In genomic region chr7:29288942-29289638, GRCm38 (mm10) we compare ENCODE assay signal across 8 mouse cellular contexts. TPM values are rescaled to one million over a fixed set of nuclear protein-coding genes. Genes with fewer than 3 reads are reported as not detected.
DNase-seq lines count a peak whose midpoint lies in the region; ATAC-seq and TF ChIP-seq lines count a peak whose summit lies in the region.

TSS of gene Ppp1r14a (plus strand) at chr7:29289308.

- peak within 1 kb of the TSS; percentile 68 to 95 for H3K4me3 ChIP-seq in MEL (ENCODE audit: control insufficient read depth in 1 of 2, insufficient read depth in 1 of 2, low read depth in 2 of 2, low read length in 2 of 2)
- peak within 1 kb of the TSS; percentile 57 for H3K4me3 ChIP-seq in forebrain, embryonic 15.5 days
- H3K4me3 ChIP-seq in left cerebral cortex, adult 2 months = peak within 1 kb of the TSS; percentile 43
- peak within 1 kb of the TSS; percentile 91 for H3K4me3 ChIP-seq in megakaryocyte, embryonic 14.5 days (replicated peaks)

- intact Hi-C loops in left cerebral cortex, adult 2 months (cut with DNase I) = loop anchor here (5.0 kb wide), 1 partner anchor 233 kb away; no protein-coding TSS in a partner anchor

- no peaks in the 10 kb centered on the region for H3K27me3 ChIP-seq in MEL (ENCODE audit: control insufficient read depth in 1 of 2, insufficient read depth in 2 of 2, low read length in 2 of 2)
- H3K27me3 ChIP-seq in forebrain, embryonic 15.5 days = no peaks in the 10 kb centered on the region
- peaks cover 57% of the 10 kb centered on the region for H3K27me3 ChIP-seq in megakaryocyte, embryonic 14.5 days (replicated peaks)

- ATAC-seq in forebrain, embryonic 15.5 days (replicated peaks) = no peak
- peak; percentile 57 to 76; a peak in 2 of 4 replicates for ATAC-seq in hematopoietic stem cell, adult 5-6 weeks (replicated peaks in 1 of 2; ENCODE audit: insufficient read depth in 1 of 2, low FRiP score in 2 of 2, low TSS enrichment in 1 of 2, low read depth in 1 of 2, poor library complexity in 2 of 2, severe bottlenecking in 2 of 2)

- H3K9ac ChIP-seq in MEL (ENCODE audit: control insufficient read depth, low read depth, low read length, poor library complexity, severe bottlenecking) = peak within 1 kb of the TSS; percentile 70
- peak within 1 kb of the TSS; percentile 55 for H3K9ac ChIP-seq in forebrain, embryonic 15.5 days (replicated peaks)

- no peak for TF ChIP-seq EP300 in MEL (IDR thresholded peaks at IDR 0.05; ENCODE audit: low read depth in 1 of 2, low read length in 2 of 2)

- TF ChIP-seq POLR2A in MEL (IDR thresholded peaks at IDR 0.05; ENCODE audit: control insufficient read depth in 1 of 2, insufficient read depth in 1 of 2, low read depth in 1 of 2, low read length in 2 of 2, poor library complexity in 1 of 2) = peak; percentile 21 to 59; a peak in 2 of 4 replicates

- TF ChIP-seq CTCF in MEL (IDR thresholded peaks at IDR 0.05 in 2 of 3, conservative IDR thresholded peaks at IDR 0.05 in 1 of 3; ENCODE audit: control insufficient read depth in 1 of 3, insufficient read depth in 1 of 3, low read depth in 2 of 3, low read length in 3 of 3, poor library complexity in 1 of 3, severe bottlenecking in 1 of 3) = peak; percentile 77 to 91 (median 79)
- TF ChIP-seq CTCF in left cerebral cortex, adult 2 months (IDR thresholded peaks at IDR 0.05) = peak; percentile 86

- H3K4me2 ChIP-seq in forebrain, embryonic 15.5 days (replicated peaks) = peak within 1 kb of the TSS; percentile 94

- no peaks in the 10 kb centered on the region for H3K9me3 ChIP-seq in MEL (replicated peaks; ENCODE audit: insufficient read depth, low read length)
- no peaks in the 10 kb centered on the region for H3K9me3 ChIP-seq in forebrain, embryonic 15.5 days
- peaks cover 7% of the 10 kb centered on the region; the same call in 1 of the 2 replicates for H3K9me3 ChIP-seq in megakaryocyte, embryonic 14.5 days

- H3K36me3 ChIP-seq in MEL (ENCODE audit: control insufficient read depth in 1 of 2, insufficient read depth in 2 of 2, low read length in 2 of 2) = peaks cover 0 to 8% of the 10 kb centered on the region in 2 experiments; a peak in 2 of 4 replicates
- H3K36me3 ChIP-seq in forebrain, embryonic 15.5 days = no peaks in the 10 kb centered on the region
- H3K36me3 ChIP-seq in megakaryocyte, embryonic 14.5 days (replicated peaks; ENCODE audit: low read length) = no peaks in the 10 kb centered on the region

- H3K4me1 ChIP-seq in MEL (ENCODE audit: control insufficient read depth in 1 of 2, insufficient read depth in 2 of 2, low read length in 2 of 2) = peaks cover 14 to 21% of the 10 kb centered on the region in 2 experiments
- H3K4me1 ChIP-seq in forebrain, embryonic 15.5 days = peaks cover 42% of the 10 kb centered on the region
- peaks cover 65% of the 10 kb centered on the region for H3K4me1 ChIP-seq in megakaryocyte, embryonic 14.5 days

- H3K27ac ChIP-seq in MEL (ENCODE audit: control insufficient read depth, low read depth, low read length) = no peak within 1 kb of the TSS
- no peak within 1 kb of the TSS for H3K27ac ChIP-seq in forebrain, embryonic 15.5 days (replicated peaks)
- peak within 1 kb of the TSS; percentile 72; the same call in 1 of the 2 replicates for H3K27ac ChIP-seq in left cerebral cortex, adult 2 months

- H3K79me2 ChIP-seq in MEL (ENCODE audit: control insufficient read depth, insufficient read depth, low read length, poor library complexity) = no peaks in the 10 kb centered on the region

- TF ChIP-seq RAD21 in MEL (IDR thresholded peaks at IDR 0.05; ENCODE audit: low read depth, low read length) = peak; percentile 30

- 1% methylated on average over 55 of the region's 59 CpGs for WGBS in forebrain, embryonic 15.5 days

- DNase-seq in MEL (ENCODE audit: low read depth, low spot score) = peak; percentile 81
- DNase-seq in cerebellum, adult 11-12 months = peak; percentile 68
- peak; percentile 56 to 60 for DNase-seq in left cerebral cortex, adult 2 months (ENCODE audit: extremely low spot score in 1 of 2, low spot score in 2 of 2)
- DNase-seq in spleen, adult 12 weeks (ENCODE audit: low spot score) = peak; percentile 40
- no peak for DNase-seq in adipocyte (ENCODE audit: low spot score)

TF ChIP-seq in MEL, 35 proteins besides CTCF, POLR2A, EP300 and RAD21:
- peak; percentile 31; the same call in 1 of the 2 replicates for TF ChIP-seq NRF1 (IDR thresholded peaks at IDR 0.05; ENCODE audit: insufficient read depth, low read depth, low read length, poor library complexity, severe bottlenecking)
- 0 out of 2 replicates have a peak, but pooled peaks have one; percentile 42 for TF ChIP-seq ZMIZ1 (IDR thresholded peaks at IDR 0.05; ENCODE audit: low read depth, low read length)
- no peak for TF ChIP-seq ZNF384 (IDR thresholded peaks at IDR 0.05; ENCODE audit: low read depth, low read length)
- no peak for TF ChIP-seq MYC (IDR thresholded peaks at IDR 0.05; ENCODE audit: low read depth, low read length)
- peak; percentile 70 for TF ChIP-seq SIN3A (IDR thresholded peaks at IDR 0.05; ENCODE audit: low read length)
- TF ChIP-seq MXI1 (IDR thresholded peaks at IDR 0.05; ENCODE audit: low read depth, low read length) = peak; percentile 47; the same call in 1 of the 2 replicates
- peak; percentile 42 for TF ChIP-seq NELFE (IDR thresholded peaks at IDR 0.05; ENCODE audit: low read depth, low read length)
- TF ChIP-seq HCFC1 (IDR thresholded peaks at IDR 0.05; ENCODE audit: low read depth, low read length) = peak; percentile 43; the same call in 1 of the 2 replicates
- 0 out of 2 replicates have a peak, but pooled peaks have one; percentile 30 for TF ChIP-seq BHLHE40 (IDR thresholded peaks at IDR 0.05; ENCODE audit: borderline replicate concordance, low read depth, low read length)
- TF ChIP-seq ETS1 (IDR thresholded peaks at IDR 0.05; ENCODE audit: low read depth, low read length) = no peak
- TF ChIP-seq SMC3 (IDR thresholded peaks at IDR 0.05; ENCODE audit: low read depth, low read length) = peak; percentile 71
- TF ChIP-seq RCOR1 (IDR thresholded peaks at IDR 0.05; ENCODE audit: low read depth, low read length) = no peak
- TF ChIP-seq MAZ (IDR thresholded peaks at IDR 0.05; ENCODE audit: low read depth, low read length) = peak; percentile 75; the same call in 1 of the 2 replicates
- TF ChIP-seq ZC3H11A (IDR thresholded peaks at IDR 0.05; ENCODE audit: low read depth, low read length) = peak; percentile 36; the same call in 1 of the 2 replicates
- TF ChIP-seq POLR2AphosphoS5 (IDR thresholded peaks at IDR 0.05; ENCODE audit: borderline replicate concordance, low read depth, low read length) = no peak
- no peak for TF ChIP-seq GATA1 (IDR thresholded peaks at IDR 0.05; ENCODE audit: low read depth, low read length)
- 0 out of 2 replicates have a peak, but pooled peaks have one; percentile 8 for TF ChIP-seq ELF1 (IDR thresholded peaks at IDR 0.05; ENCODE audit: low read depth, low read length)
- 0 out of 2 replicates have a peak, but pooled peaks have one; percentile 6 for TF ChIP-seq TCF12 (IDR thresholded peaks at IDR 0.05; ENCODE audit: low read depth, low read length)
- no peak for TF ChIP-seq USF1 (IDR thresholded peaks at IDR 0.05; ENCODE audit: low read depth, low read length)

RNA-seq across cellular contexts. Expression of gene Ppp1r14a, which starts in this region (rescaled TPM):
- total RNA-seq in MEL (2012; rRNA removed) = 3.8 and 3.9 TPM in 2 replicates
- polyA plus RNA-seq in MEL (2012; ENCODE audit: insufficient read depth in 1 of 2, insufficient read length in 2 of 2, low read depth in 1 of 2, low replicate concordance in 2 of 2, missing spikeins in 1 of 2) = 1 to 10 TPM in 1 of 2 experiments, not detected in 1; 7.1 TPM
- polyA plus RNA-seq in forebrain, embryonic 15.5 days (2015; fragmentation: Nextera tagmentation; extraction: Ambion mirVana) = 6.5 and 8.7 TPM in 2 replicates
- 1.6 TPM in 1 of 2 replicates, not detected in the other for total RNA-seq in hematopoietic stem cell, adult 5-6 weeks (2017)
- 10 to 100 TPM; 15.1 to 18.2 TPM for total RNA-seq in left cerebral cortex, adult 2 months (2021)
- polyA plus RNA-seq in megakaryocyte, embryonic 14.5 days (2012; ENCODE audit: insufficient read depth, low replicate concordance) = 12.7 and 22.8 TPM in 2 replicates
